Mouse (Mus musculus): Measurements from ENCODE around the gene Abi3. TPM values are rescaled to one million over a fixed set of nuclear protein-coding genes. Genes with fewer than 3 reads are reported as not detected.

Gene Abi3
- polyA plus RNA-seq, 1 experiment = 39.2 TPM

DNA sequence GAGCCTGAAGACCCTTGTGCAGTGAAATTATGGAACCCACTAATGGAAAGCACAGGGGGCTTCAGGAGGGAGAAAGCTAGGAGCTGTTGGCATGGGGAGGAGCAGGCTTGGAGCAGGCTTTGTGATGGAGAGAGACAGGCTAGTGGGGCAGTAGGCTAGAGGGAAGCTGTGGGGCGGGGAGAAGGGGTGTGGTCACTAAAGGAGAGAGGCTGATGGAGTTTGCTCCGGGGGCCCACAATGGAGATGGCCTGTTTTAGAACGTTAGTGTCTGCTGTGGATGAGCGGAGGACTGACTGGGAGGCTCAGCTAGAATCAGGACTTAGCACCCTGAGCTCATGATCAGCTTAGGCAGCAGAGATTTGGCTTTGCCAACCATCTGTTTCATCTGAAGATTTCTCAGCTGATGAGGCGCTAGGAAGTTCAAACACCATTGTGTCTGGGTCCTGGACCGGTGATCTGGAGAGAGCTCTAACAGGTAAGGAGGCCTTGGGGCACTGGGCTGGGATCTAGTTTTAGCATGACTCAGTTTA is 1.2 kb upstream of the Abi3 start:
- TF ChIP-seq GATA1 (IDR thresholded peaks at IDR 0.05; ENCODE audit: low read length) = no peak

DNA sequence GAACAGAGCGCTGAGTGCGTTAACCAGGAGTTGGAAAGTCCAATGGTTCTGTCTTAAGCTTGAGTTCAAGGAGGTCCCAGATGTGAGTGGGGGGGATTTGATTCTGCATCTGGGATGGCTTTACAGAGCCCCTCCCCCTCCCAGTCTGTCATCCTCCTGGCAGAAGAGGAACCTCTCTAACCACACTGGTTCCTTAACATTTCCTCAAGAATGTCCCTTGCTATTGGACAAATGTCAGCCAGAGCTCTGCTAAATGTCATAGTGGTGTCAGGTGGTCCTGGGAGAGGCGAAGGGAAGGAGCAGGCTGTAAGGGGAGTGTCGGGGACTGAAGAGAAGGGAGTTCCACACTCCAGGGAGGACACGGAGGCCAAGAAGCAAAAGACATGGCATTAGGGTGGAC is 677 bp upstream of the Abi3 start:
- no peak for TF ChIP-seq GATA1 (IDR thresholded peaks at IDR 0.05; ENCODE audit: low read length)

DNA sequence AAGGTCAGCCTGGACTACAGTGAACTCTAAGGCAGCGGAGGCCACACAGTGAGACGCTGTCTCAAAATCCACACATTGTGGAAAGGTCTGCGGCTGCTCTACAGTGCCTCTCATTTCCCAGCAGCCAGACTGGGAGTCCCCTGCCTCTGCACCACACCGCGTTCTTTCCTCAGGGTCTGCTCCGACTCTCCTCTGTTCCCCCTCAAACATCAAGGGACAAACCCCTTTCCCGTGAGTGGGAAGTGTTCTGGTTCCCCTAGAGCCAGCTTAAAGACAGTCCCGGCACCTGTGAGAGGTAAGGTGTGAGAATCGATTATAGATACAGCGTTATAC is 812 bp downstream of the Abi3 start:
- no peak for TF ChIP-seq GATA1 (IDR thresholded peaks at IDR 0.05; ENCODE audit: low read length)

DNA sequence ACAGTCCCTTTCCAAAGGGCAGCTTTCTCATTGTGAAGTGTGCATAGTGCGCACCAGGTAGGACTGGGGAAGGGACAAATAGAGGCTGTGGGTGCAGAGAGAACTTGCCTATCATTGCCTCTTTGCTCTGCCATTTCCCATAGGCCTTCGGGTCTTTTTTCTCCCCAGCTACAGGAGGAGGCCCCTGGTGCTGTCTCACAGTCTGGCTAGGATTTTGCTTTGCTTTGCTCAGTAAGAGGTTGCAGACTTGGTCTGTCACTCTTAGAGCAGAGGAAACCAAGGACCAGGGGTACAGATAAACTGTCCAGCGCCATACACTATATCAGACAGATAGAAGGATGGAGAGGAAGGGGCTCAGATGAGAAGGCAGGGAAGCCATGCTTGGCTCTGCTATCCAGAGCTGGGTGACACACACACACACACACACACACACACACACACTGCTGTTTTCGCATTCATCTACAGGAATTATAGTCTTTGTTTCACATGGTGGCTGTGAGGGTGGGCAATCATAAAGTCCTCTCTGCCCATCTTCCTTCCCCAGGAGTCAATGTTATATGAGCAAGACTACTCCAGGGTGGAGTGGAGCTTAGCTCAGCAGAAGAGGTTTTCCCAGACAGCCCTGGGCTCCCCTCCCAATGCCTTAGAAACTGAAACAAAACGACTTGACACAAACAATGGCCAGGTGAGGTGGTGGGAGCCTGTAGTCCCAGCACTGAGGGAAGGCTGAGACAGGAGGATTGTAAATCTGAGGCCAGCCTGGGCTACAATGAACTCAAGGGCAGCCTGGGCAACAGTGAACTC is 1.4 kb downstream of the Abi3 start:
- TF ChIP-seq GATA1 (IDR thresholded peaks at IDR 0.05; ENCODE audit: low read length) = no peak

DNA sequence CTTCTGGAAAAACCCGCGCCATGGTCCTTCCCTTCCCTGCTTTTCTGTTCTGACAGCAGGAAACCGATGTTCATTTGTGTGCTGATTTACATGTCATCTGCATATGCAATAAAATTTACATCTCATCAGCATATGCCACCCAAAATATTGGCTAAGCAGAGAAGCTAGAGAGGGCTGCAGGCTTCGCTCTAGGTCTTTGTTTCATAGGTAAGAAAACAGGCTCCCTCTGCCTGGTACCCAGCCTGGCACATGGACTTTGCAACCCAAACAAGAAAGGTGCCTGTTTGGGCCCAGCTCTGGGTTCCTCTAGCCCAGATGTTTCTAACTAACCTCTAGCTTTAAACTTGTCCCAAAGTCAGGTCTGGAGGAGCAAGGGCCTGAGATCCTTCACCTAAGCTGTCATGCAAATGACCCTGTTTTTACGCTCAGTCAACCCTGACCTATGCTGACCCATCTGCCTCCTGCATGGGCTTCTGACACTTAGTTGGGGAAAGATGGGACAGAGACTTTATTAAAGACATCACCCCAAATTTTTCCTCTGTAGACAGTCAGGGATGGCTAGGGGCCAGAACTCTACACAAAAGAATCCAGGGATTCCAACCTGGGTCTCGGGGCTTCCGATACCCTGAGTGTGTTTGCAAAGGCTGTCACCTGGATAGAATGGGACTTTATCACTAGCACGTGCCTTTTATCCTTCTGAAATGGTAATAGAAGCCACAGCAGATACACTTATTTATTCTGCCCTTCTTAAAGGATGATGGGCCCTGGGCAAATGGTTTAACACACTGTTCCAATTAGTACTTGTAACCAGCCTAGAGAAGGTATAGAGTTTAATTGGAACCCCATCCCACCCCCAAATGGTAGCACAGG is 3.0 kb downstream of the Abi3 start:
- no peak for TF ChIP-seq GATA1 (IDR thresholded peaks at IDR 0.05; ENCODE audit: low read length)

DNA sequence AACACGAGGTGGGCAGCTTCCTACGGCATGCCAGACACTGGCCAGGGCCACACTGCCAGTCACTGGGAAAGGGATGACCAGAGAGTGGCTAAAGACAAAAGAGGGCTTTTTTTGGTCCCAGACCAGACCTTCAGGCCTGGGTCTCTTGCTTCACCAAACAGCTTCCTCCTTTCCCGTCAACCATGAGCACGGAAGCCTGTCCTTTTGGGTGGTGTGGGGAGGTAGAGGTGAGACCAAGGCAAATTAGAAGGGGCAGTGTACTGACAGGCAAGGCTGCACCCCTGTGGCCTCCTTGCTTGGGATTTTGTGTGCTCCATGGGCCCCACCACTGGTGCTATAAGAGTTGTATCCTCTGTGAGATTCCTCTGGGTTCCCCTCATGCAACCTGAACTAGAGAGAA is 3.7 kb downstream of the Abi3 start:
- TF ChIP-seq GATA1 (IDR thresholded peaks at IDR 0.05; ENCODE audit: low read length) = no peak

DNA sequence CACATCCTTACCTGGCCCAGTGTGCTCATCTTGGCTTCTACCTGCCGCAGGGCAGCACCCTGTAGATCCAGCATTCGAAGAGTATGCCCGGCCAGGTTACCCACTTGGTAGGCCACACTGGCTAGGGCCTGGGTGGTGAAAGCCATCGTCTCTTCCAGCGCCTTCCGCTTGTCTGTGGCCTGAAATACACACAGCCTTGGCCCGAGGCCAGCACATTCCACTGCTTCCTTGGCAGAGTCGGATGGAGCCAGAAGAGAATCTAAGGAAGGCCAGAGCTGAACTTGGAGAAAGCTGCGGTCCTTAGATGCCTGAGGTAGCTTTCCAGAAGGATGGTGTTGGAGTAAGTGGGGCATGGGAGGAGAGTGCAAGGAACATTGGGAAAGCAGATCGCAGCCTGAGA is 5.2 kb downstream of the Abi3 start, which contains the start of gene Gngt2:
Gene Gngt2 (plus strand): TSS at position 158 of the 400 bp plus-strand sequence.
- TF ChIP-seq GATA1 (IDR thresholded peaks at IDR 0.05; ENCODE audit: low read length) = no peak

DNA sequence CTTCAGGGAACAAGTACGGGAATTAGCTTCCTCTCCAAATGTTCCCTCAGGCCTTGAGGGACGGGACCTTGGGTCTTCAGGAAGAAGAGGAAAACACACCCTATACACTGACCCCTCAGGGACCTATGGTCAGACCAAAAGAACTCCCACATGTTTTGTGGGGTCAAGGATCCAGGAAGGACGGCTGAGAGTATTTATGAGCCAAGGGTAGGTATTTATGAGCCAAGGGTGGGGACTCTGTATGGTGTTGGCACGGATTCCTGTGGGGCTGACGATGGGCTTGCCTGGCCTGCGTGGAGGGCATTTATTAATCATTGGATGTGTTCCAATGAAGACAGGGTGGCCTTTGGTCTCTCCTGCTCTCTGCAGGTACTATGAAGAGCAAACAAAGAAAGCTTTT is 5.8 kb downstream of the Abi3 start:
- TF ChIP-seq GATA1 (IDR thresholded peaks at IDR 0.05; ENCODE audit: low read length) = no peak

DNA sequence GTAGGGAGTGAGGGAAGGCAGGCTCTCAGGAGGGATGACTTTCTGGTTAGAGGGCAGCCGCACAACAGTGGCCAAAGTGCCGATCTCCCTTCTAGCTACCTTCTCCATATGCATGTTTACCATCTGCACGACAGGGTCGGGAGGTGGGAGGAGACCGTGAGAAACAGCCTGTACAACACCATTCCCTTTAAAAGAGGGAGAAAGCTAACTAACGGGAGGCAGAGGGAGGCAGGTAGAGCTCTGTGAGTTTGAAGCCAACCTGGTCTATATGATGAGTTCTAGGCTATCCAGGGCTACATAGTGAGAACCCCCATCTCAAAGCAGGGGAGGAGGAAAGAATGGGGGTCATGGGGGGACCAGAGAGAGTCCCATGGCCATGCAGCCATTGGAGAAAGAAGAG is 6.4 kb downstream of the Abi3 start:
- no peak for TF ChIP-seq GATA1 (IDR thresholded peaks at IDR 0.05; ENCODE audit: low read length)

DNA sequence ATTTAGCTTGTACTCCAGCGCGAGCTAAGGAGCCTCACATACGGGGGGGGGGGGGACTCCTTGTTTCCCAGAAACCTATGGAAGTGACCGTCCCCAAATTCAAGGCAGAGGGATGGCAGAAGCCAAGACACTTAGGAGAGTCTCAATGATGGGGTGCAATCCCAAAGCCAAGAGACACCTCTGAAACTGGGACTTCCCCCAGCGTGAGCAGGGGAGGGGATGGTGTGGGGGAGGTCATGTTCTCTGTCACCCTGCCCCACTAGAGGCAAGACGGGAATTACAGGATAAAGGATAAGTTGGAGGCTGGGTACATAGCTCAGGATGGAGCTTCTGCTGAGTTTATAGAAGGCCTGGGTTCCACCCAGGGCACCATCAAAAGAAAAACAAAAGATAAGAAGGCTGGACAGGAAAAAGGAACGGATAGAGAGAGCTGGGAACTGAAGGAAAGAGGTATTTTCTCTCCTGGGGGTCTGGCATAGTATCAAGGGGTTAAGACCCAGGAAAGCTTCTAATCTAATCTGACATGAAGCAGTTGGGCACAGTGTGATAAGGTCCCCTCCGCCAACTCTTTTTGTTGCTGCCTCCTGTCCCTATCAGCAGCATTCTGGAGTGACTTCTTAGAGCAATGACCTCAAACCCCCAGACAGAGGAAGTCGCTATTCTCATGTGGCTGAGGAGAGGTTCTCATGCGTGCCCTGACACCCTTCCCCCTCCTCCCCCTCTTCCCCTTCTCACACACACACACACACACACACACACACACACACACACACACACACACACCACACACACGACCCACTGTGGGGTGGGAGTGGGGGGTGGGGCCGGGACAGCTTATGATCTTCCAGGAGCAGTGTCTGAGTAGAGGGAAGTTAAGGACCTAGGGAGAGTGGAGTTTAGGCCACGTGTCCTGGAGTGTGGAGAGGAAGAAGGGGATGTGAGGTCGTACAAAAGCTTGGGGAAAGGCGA is 7.2 kb downstream of the Abi3 start:
- TF ChIP-seq GATA1 (IDR thresholded peaks at IDR 0.05; ENCODE audit: low read length) = peak; percentile 92

DNA sequence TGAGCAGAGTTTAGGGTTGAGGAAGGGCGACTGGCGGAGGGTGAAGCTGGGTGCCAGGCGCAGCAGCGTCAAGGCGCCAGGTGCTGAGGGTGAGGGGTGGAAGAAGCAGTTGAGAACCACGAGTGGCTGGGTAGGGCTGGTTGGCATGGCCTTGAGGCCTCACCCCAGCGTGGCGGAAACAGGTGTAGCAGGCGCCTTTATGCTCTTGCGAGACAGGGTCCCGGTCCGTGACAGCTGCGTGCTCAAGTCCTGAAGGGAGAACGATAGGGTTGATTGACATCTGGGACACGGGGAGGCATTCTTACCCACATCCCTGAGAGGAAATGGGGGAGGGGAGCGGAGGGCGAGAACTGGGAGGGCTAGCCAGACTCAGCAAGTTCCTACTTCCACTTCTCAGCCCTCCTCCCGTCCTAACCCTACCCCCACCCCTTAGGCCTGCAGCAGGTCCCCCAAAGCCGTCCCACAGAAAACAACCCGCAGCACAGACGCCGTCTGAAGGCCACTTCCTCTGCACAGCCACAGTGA is 8.1 kb downstream of the Abi3 start:
- no peak for TF ChIP-seq GATA1 (IDR thresholded peaks at IDR 0.05; ENCODE audit: low read length)

DNA sequence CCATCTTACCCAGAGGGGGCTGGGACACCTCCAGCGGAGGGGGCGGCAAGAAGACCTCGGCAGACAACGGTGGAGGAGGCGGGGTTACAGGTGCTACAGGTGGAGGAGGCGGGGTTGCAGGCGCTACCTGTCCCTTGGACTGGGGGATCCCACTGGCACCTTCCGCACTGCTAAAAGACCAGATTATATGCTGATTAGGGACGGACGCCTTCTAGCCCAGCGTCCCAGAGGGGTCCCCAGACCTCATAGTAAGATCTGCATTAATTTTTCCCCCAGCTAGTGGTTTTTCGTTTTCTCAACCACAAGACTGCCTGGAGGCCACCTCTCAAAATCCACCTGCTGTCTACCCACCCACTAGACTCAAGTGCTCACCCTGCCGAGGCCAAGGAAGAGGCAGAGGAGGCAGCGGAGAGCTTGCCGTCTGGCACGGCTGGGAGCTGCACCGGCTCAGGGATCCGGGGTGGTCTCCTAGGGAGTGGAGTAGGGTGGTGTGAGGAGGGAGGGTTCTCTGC is 8.6 kb downstream of the Abi3 start:
- TF ChIP-seq GATA1 (IDR thresholded peaks at IDR 0.05; ENCODE audit: low read length) = no peak

DNA sequence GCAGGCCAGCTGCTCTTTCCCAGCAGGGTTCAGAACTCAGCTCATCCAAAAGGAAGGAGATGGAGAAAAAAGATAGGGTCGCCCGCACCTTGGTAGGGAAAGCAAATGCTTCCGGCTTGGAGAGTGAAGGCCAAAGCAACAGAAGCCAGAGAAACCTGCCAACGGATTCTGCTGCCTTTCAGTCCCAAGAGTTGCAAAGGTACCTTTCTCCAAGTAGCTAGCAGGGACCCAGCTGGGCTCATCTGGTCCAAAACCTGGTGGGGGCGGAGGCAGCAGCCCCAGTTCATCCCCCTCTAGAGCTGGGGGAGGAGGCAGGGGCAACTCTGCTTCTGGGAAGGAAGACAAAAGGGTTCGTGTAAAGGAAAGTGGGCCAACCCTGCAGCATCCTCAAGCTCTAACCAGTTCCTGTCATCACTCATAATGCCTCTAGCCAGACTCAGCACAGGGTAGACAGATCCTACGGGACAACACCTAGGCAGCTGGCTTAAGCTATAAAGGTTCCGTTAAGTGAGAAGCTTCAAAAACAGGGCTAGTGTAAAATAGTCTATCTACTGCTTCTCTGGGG is 9.2 kb downstream of the Abi3 start:
- TF ChIP-seq GATA1 (IDR thresholded peaks at IDR 0.05; ENCODE audit: low read length) = no peak

Data from G1E-ER4 (cell line).